Mouse (Mus musculus): ENCODE measurements around the gene Vmn1r163.
"Not testable (repeated sequence)": the region's sequence is repeated elsewhere in the genome, so short reads cannot be mapped to it uniquely, and the experiment has no call there.

Gene Vmn1r163

GRCm38 (mm10) chr7:23055240-23055639, at the start of gene Vmn1r163:
Vmn1r163 (plus strand) TSS chr7:23055540.
- DNase-seq (ENCODE audit: low spot score in 2 of 2) = not testable (repeated sequence)

GRCm38 (mm10) chr7:23019823-23020222, 35.5 kb upstream of the Vmn1r163 start, which contains the start of gene Gm4216:
Gm4216 (minus strand) TSS chr7:23019923.
- not testable (repeated sequence) for DNase-seq (ENCODE audit: low spot score in 2 of 2)

- not testable (repeated sequence) for DNase-seq (ENCODE audit: low spot score in 2 of 2)
Observed at GRCm38 (mm10) chr7:23067356-23067755, 12.0 kb downstream of the Vmn1r163 start, which contains the start of gene Gm8720. Gm8720 (minus strand) TSS chr7:23067456.
